Mouse (Mus musculus) lung, embryonic 16.5 days (tissue): ENCODE data around the gene Fam213b. TPM values are rescaled to one million over a fixed set of nuclear protein-coding genes. Genes with fewer than 3 reads are reported as not detected.

Experiments
- ATAC-seq: fragments of 200-750 bp; cut with Nextera tagmentation; 2 replicates; pipeline ENCODE4 v1.8.0; 2017; ENCODE audit warnings: low read depth, mild to moderate bottlenecking, moderate library complexity
- H3K27ac ChIP-seq: fragments of 300-500 bp; sonication (generic); 2 replicates; pipeline ENCODE4 v1.5.1; 2014; ENCODE audit warnings: mild to moderate bottlenecking, control low read depth, low read length
- H3K27me3 ChIP-seq: fragments of 300-500 bp; sonication (generic); 2 replicates; pipeline ENCODE4 v1.6.1; 2014; ENCODE audit warnings: low read depth, low read length, mixed read lengths; ENCODE audit not compliant: control insufficient read depth, insufficient read depth
- H3K36me3 ChIP-seq: fragments of 300-500 bp; sonication (generic); 2 replicates; pipeline ENCODE4 v1.6.1; 2014; ENCODE audit warnings: low read length; ENCODE audit not compliant: control insufficient read depth, insufficient read depth
- H3K4me1 ChIP-seq: fragments of 300-500 bp; sonication (generic); replicated peaks from 2 replicates; pipeline ENCODE4 v1.6.1; 2014; ENCODE audit warnings: low read length, mixed read lengths; ENCODE audit not compliant: control insufficient read depth, insufficient read depth
- H3K4me2 ChIP-seq: fragments of 300-500 bp; sonication (generic); 2 replicates; pipeline ENCODE4 v1.6.1; 2014; ENCODE audit warnings: low read depth, low read length, control low read depth
- H3K4me3 ChIP-seq: fragments of 300-500 bp; sonication (generic); 2 replicates; pipeline ENCODE4 v1.5.1; 2014; ENCODE audit warnings: mild to moderate bottlenecking, low read length, control low read depth
- H3K9ac ChIP-seq: fragments of 300-500 bp; sonication (generic); 2 replicates; pipeline ENCODE4 v1.6.1; 2014; ENCODE audit warnings: low read length, control low read depth
- H3K9me3 ChIP-seq: fragments of 300-500 bp; sonication (generic); 2 replicates; pipeline ENCODE4 v1.6.1; 2016; ENCODE audit warnings: low read length; ENCODE audit not compliant: control insufficient read depth
- WGBS: fragments of 180-500 bp; shearing (Covaris S2); extraction: QIAGEN DNeasy Blood & Tissue Kit; methylation state at CpG from one replicate; pipeline ENCODE4 v1.1.7; 2014; 5-methylcytosine and 5-hydroxymethylcytosine counted together
- polyA plus RNA-seq: library from polyadenylated mRNA; unstranded; fragments of >200 nt; fragmentation: Nextera tagmentation; extraction: Ambion mirVana; gene quantifications from 2 replicates; pipeline ENCODE4 v1.2.1, GENCODE M21; 2015

The Fam213b gene
- polyA plus RNA-seq, 1 experiment from 2014 or later, result 31.4 TPM

GRCm38 (mm10) chr4:154857366-154858240 lies 41.3 kb downstream of the Fam213b start:
- 68% methylated on average over 10 of the region's 10 CpGs for WGBS

GRCm38 (mm10) chr4:154856882-154857281 lies 42.1 kb downstream of the Fam213b start:
- Histone ChIP-seq H3K4me1 (peaks cover 3% of the 10 kb centered on the region; the same call in 1 of the 2 replicates), H3K27ac (no peak overlapping the region), H3K36me3 (no peaks in the 10 kb centered on the region), H3K27me3 (peaks cover 40% of the 10 kb centered on the region), H3K4me3 (no peak overlapping the region), H3K9ac (no peak overlapping the region), H3K9me3 (no peaks in the 10 kb centered on the region), H3K4me2 (no peak overlapping the region; the same call in 1 of the 2 replicates)
- ATAC-seq, result no peak
- WGBS, result 77% methylated on average over 7 of the region's 7 CpGs

More at GRCm38 (mm10) chr4:154857366-154858240, 41.3 kb downstream of the Fam213b start:
- no peak overlapping the region for H3K4me2 ChIP-seq
- ATAC-seq, result no peak
- no peaks in the 10 kb centered on the region for H3K36me3 ChIP-seq
- no peak overlapping the region for H3K27ac ChIP-seq
- H3K4me1 ChIP-seq, result peaks cover 3% of the 10 kb centered on the region; the same call in 1 of the 2 replicates
- H3K4me3 ChIP-seq, result no peak overlapping the region
- H3K9me3 ChIP-seq, result no peaks in the 10 kb centered on the region
- H3K27me3 ChIP-seq, result peaks cover 40% of the 10 kb centered on the region
- H3K9ac ChIP-seq, result no peak overlapping the region

GRCm38 (mm10) chr4:154856480-154856837 lies 42.5 kb downstream of the Fam213b start:
- Histone ChIP-seq H3K4me1 (peaks cover 3% of the 10 kb centered on the region; the same call in 1 of the 2 replicates), H3K27me3 (peaks cover 40% of the 10 kb centered on the region), H3K27ac (no peak overlapping the region), H3K4me3 (peak overlapping the region; percentile 51), H3K9me3 (no peaks in the 10 kb centered on the region), H3K36me3 (no peaks in the 10 kb centered on the region), H3K9ac (peak overlapping the region; percentile 53), H3K4me2 (peak overlapping the region; percentile 94)
- WGBS, result 16% methylated on average over 9 of the region's 9 CpGs
- ATAC-seq, result no peak

- Histone ChIP-seq H3K9me3 (no peaks in the 10 kb centered on the region), H3K36me3 (no peaks in the 10 kb centered on the region), H3K4me3 (peak overlapping the region; percentile 51), H3K4me1 (peaks cover 3% of the 10 kb centered on the region; the same call in 1 of the 2 replicates), H3K9ac (peak overlapping the region; percentile 53), H3K4me2 (peak overlapping the region; percentile 94), H3K27ac (no peak overlapping the region), H3K27me3 (peaks cover 40% of the 10 kb centered on the region)
- WGBS, result under 1% methylated on average over 72 of the region's 110 CpGs
- ATAC-seq, result peak; percentile 92
These were observed 43.0 kb downstream of the Fam213b start for GRCm38 (mm10) chr4:154855721-154856479.

GRCm38 (mm10) chr4:154854676-154855345 lies 44.1 kb downstream of the Fam213b start:
- Histone ChIP-seq H3K27ac (no peak overlapping the region), H3K9ac (no peak overlapping the region), H3K4me2 (no peak overlapping the region), H3K4me3 (no peak overlapping the region), H3K27me3 (peaks cover 40% of the 10 kb centered on the region), H3K4me1 (peaks cover 3% of the 10 kb centered on the region; the same call in 1 of the 2 replicates), H3K9me3 (no peaks in the 10 kb centered on the region), H3K36me3 (no peaks in the 10 kb centered on the region)
- no peak for ATAC-seq
- 44% methylated on average over 12 of the region's 12 CpGs for WGBS

- H3K27me3 ChIP-seq, result peaks cover 40% of the 10 kb centered on the region
- no peak overlapping the region for H3K27ac ChIP-seq
- WGBS, result 57% methylated on average over 4 of the region's 4 CpGs
These were observed 45.1 kb downstream of the Fam213b start for GRCm38 (mm10) chr4:154853881-154854280.

GRCm38 (mm10) chr4:154852696-154853095 lies 46.2 kb downstream of the Fam213b start:
- Histone ChIP-seq H3K4me3 (no peak overlapping the region), H3K27ac (no peak overlapping the region), H3K27me3 (peaks cover 38% of the 10 kb centered on the region), H3K4me1 (peaks cover 3% of the 10 kb centered on the region; the same call in 1 of the 2 replicates), H3K9me3 (no peaks in the 10 kb centered on the region), H3K4me2 (no peak overlapping the region), H3K36me3 (no peaks in the 10 kb centered on the region), H3K9ac (no peak overlapping the region)
- WGBS, result 80% methylated on average over 1 of the region's 1 CpGs
- ATAC-seq, result no peak

More at GRCm38 (mm10) chr4:154853881-154854280, 45.1 kb downstream of the Fam213b start:
- Histone ChIP-seq H3K4me3 (no peak overlapping the region), H3K9ac (no peak overlapping the region), H3K4me2 (no peak overlapping the region), H3K4me1 (peaks cover 3% of the 10 kb centered on the region; the same call in 1 of the 2 replicates), H3K9me3 (no peaks in the 10 kb centered on the region), H3K36me3 (no peaks in the 10 kb centered on the region)
- ATAC-seq, result no peak
